Mouse (Mus musculus): Measurements from ENCODE around the gene Chst1.

DNA sequence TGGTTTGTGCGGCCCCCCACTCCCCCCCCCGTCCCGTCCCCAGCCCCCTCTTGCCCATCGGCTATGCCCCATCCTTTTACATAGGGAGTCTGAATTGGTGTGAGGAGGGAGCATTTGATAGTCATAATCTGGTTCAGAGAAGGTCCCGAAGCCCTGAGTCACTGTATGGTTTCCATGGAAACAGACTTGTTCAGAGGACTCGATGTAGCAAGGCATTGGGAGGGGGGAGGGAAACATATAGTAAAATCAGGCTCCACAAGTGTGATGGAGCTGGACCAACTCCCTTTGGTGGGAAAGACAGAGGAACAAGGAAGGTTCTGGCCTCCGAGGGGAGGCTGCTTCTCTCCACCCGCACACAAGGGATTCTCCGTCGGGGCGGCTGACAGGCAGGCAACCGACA lies 2.6 kb downstream of the Chst1 start:
- TF ChIP-seq CTCF (IDR thresholded peaks at IDR 0.05; ENCODE audit: extremely low read depth, insufficient read depth, low read length) (no peak), POLR2A (IDR thresholded peaks at IDR 0.05; ENCODE audit: extremely low read depth, insufficient read depth, low read length) (no peak)

All from cortical plate, adult 2 months (tissue).